Mouse (Mus musculus) C2C12 (cell line): ENCODE measurements around the gene Gtsf1l.

Source experiments
- CTCF ChIP-seq: IDR thresholded peaks from one replicate; pipeline ENCODE4 v1.5.1; 2011; ENCODE audit not compliant: control insufficient read depth, insufficient read depth, insufficient read length
- FOSL1 ChIP-seq: IDR thresholded peaks from one replicate; pipeline ENCODE4 v1.8.0; 2011; ENCODE audit warnings: mild to moderate bottlenecking, low read length; ENCODE audit not compliant: poor library complexity, insufficient read depth, severe bottlenecking
- MAX ChIP-seq: IDR thresholded peaks from one replicate; pipeline ENCODE4 v1.6.1; 2011; ENCODE audit warnings: mild to moderate bottlenecking, control low read depth
- USF1 ChIP-seq: IDR thresholded peaks from one replicate; pipeline ENCODE4 v1.6.1; 2011; ENCODE audit warnings: low read depth, mild to moderate bottlenecking, control low read depth, moderate library complexity

GRCm38 (mm10) chr2:163099919-163100318 lies 12.3 kb upstream of the Gtsf1l start:
- no peak for TF ChIP-seq CTCF
- no peak for TF ChIP-seq MAX
- TF ChIP-seq USF1: no peak
- TF ChIP-seq FOSL1: no peak
